In genomic region chr13:96933367-96933766, GRCm38 (mm10) we compare ENCODE assay signal across 20 mouse cellular contexts. TPM values are rescaled to one million over a fixed set of nuclear protein-coding genes. Genes with fewer than 3 reads are reported as not detected.
DNase-seq lines count a peak whose midpoint lies in the region; ATAC-seq and TF ChIP-seq lines count a peak whose summit lies in the region.
"Had no signal": no experiment of that assay in that cellular context is flagged by ENCODE, and none has a peak within 500 bp of the region (broad histone marks: within the 10 kb centered on the region; RNA-seq: fewer than 3 reads in every experiment).

No protein-coding gene starts in this region.

- TF ChIP-seq CTCF in cerebellum, adult 2 months (IDR thresholded peaks at IDR 0.05; ENCODE audit: borderline replicate concordance, insufficient read depth, low read depth, low read length), result no peak
- TF ChIP-seq CTCF in lung, embryonic 14.5 days (IDR thresholded peaks at IDR 0.05; ENCODE audit: low read depth), result no peak

- no peaks in the 10 kb centered on the region for H3K36me3 ChIP-seq in heart, embryonic 15.5 days
- no peaks in the 10 kb centered on the region for H3K36me3 ChIP-seq in lung, embryonic 14.5 days (ENCODE audit: insufficient read depth)
- H3K36me3 ChIP-seq: embryonic facial prominence, embryonic 15.5 days; forebrain, embryonic 10.5 days; hindbrain, embryonic 12.5 days; kidney, embryonic 15.5 days; lung, embryonic 15.5 days; midbrain, embryonic 12.5 days had no signal

- H3K4me3 ChIP-seq in cerebellum, adult 2 months (replicated peaks; ENCODE audit: insufficient read depth, low read depth, low read length), result no peak overlapping the region
- H3K4me3 ChIP-seq in heart, embryonic 15.5 days, result no peak overlapping the region
- no peak overlapping the region for H3K4me3 ChIP-seq in lung, embryonic 14.5 days (ENCODE audit: low read depth, low read length)
- H3K4me3 ChIP-seq: embryonic facial prominence, embryonic 15.5 days; forebrain, embryonic 10.5 days; hindbrain, embryonic 12.5 days; kidney, embryonic 15.5 days; lung, embryonic 15.5 days; midbrain, embryonic 12.5 days had no signal

- no peak for ATAC-seq in heart, embryonic 15.5 days (replicated peaks; ENCODE audit: insufficient number of reproducible peaks, insufficient read depth, low FRiP score, low read depth)
- no peak for ATAC-seq in lung, embryonic 14.5 days (ENCODE audit: insufficient read depth)
- ATAC-seq: intestine, embryonic 16.5 days had no signal

- peak overlapping the region; percentile 23; the same call in 1 of the 2 replicates for H3K4me2 ChIP-seq in heart, embryonic 15.5 days
- 0 out of 2 replicates have a peak overlapping the region, but pooled peaks have one; percentile 4 for H3K4me2 ChIP-seq in lung, embryonic 14.5 days
- H3K4me2 ChIP-seq: embryonic facial prominence, embryonic 15.5 days; hindbrain, embryonic 12.5 days; kidney, embryonic 15.5 days; lung, embryonic 15.5 days; midbrain, embryonic 12.5 days had no signal

- DNase-seq in cerebellum, postnatal 10 days, result peak; percentile 47 to 63
- DNase-seq in cerebellum, adult 2 months, result no peak
- DNase-seq in heart, adult 8-10 months (ENCODE audit: low spot score), result no peak
- DNase-seq in lung, embryonic 14.5 days, result peak; percentile 78
- DNase-seq in lung, adult 18-20 months, result no peak
- DNase-seq in MN1 (ENCODE audit: low spot score), result peak; percentile 42
- DNase-seq: adrenal gland, postnatal 36 days; cerebellum, adult 9-10 months; embryo, embryonic 11 days; gastrocnemius, postnatal 36 days; thymus, postnatal 14 days had no signal

- no peak for TF ChIP-seq POLR2A in cerebellum, adult 2 months (IDR thresholded peaks at IDR 0.05; ENCODE audit: borderline replicate concordance, insufficient read depth, low read length)

- H3K9ac ChIP-seq in heart, embryonic 15.5 days, result no peak overlapping the region
- no peak overlapping the region for H3K9ac ChIP-seq in lung, embryonic 14.5 days
- H3K9ac ChIP-seq: embryonic facial prominence, embryonic 15.5 days; hindbrain, embryonic 12.5 days; kidney, embryonic 15.5 days; lung, embryonic 15.5 days; midbrain, embryonic 12.5 days had no signal

- no peaks in the 10 kb centered on the region for H3K27me3 ChIP-seq in cerebellum, adult 2 months (ENCODE audit: control insufficient read depth, insufficient read depth, low read length)
- no peaks in the 10 kb centered on the region for H3K27me3 ChIP-seq in heart, embryonic 15.5 days
- H3K27me3 ChIP-seq in lung, embryonic 14.5 days (ENCODE audit: insufficient read depth, low read length), result no peaks in the 10 kb centered on the region
- H3K27me3 ChIP-seq: CH12.LX; embryonic facial prominence, embryonic 15.5 days; lung, embryonic 15.5 days; midbrain, embryonic 12.5 days had no signal

- H3K9me3 ChIP-seq in heart, embryonic 15.5 days (replicated peaks), result no peaks in the 10 kb centered on the region
- no peaks in the 10 kb centered on the region for H3K9me3 ChIP-seq in lung, embryonic 14.5 days (ENCODE audit: low read depth, low read length)
- H3K9me3 ChIP-seq: embryonic facial prominence, embryonic 15.5 days; forebrain, embryonic 10.5 days; hindbrain, embryonic 12.5 days; kidney, embryonic 15.5 days; lung, embryonic 15.5 days; midbrain, embryonic 12.5 days had no signal

- H3K27ac ChIP-seq in cerebellum, adult 2 months (ENCODE audit: insufficient read depth, low read length), result no peak overlapping the region
- no peak overlapping the region for H3K27ac ChIP-seq in heart, embryonic 15.5 days
- H3K27ac ChIP-seq in lung, embryonic 14.5 days (ENCODE audit: low read depth), result no peak overlapping the region
- H3K27ac ChIP-seq: embryonic facial prominence, embryonic 15.5 days; forebrain, embryonic 10.5 days; hindbrain, embryonic 12.5 days; kidney, embryonic 15.5 days; lung, embryonic 15.5 days; midbrain, embryonic 12.5 days had no signal

- WGBS in cerebellum, adult 2 months, result 5% methylated on average over 8 of the region's 8 CpGs
- 22% methylated on average over 8 of the region's 8 CpGs for WGBS in heart, embryonic 15.5 days
- 33% methylated on average over 8 of the region's 8 CpGs for WGBS in lung, embryonic 14.5 days

- H3K4me1 ChIP-seq in cerebellum, adult 2 months (ENCODE audit: control insufficient read depth, insufficient read depth, low read length), result no peaks in the 10 kb centered on the region
- H3K4me1 ChIP-seq in heart, embryonic 15.5 days (replicated peaks), result 0 out of 2 replicates have a peak, but pooled peaks cover 6% of the 10 kb centered on the region
- 0 out of 2 replicates have a peak, but pooled peaks cover 3% of the 10 kb centered on the region for H3K4me1 ChIP-seq in lung, embryonic 14.5 days (ENCODE audit: insufficient read depth)
- H3K4me1 ChIP-seq: embryonic facial prominence, embryonic 15.5 days; lung, embryonic 15.5 days had no signal

RNA-seq across cellular contexts. Expression of gene Gcnt4, which starts 8.9 kb away (rescaled TPM):
- 1.1 and 1.9 TPM in 2 replicates for polyA plus RNA-seq in cerebellum, adult 2 months (2012; rRNA removed)
- 0.23 and 0.32 TPM in 2 replicates for polyA plus RNA-seq in heart, embryonic 15.5 days (2015; fragmentation: Nextera tagmentation; extraction: Ambion mirVana)
- under 1 TPM; 0.06 to 0.11 (median 0.08) TPM for total RNA-seq in heart, adult 8-10 months (2022)
- 0.13 and 0.27 TPM in 2 replicates for polyA plus RNA-seq in lung, embryonic 14.5 days (2014; fragmentation: Nextera tagmentation; extraction: Ambion mirVana)
- total RNA-seq: CH12.LX had no signal

Comparison
In these comparisons a context has a peak if more than half of its experiments do, and no peak if none do; other contexts are left out.
1. DNase-seq: peak in cerebellum, postnatal 10 days (2 of 2), lung, embryonic 14.5 days (single experiment) and MN1 (single experiment); none in cerebellum, adult 2 months (0 of 2), heart, adult 8-10 months (single experiment) and lung, adult 18-20 months (0 of 2).